Mouse (Mus musculus) heart, postnatal 0 days (tissue): ENCODE measurements around the gene Rdh14. TPM values are rescaled to one million over a fixed set of nuclear protein-coding genes. Genes with fewer than 3 reads are reported as not detected.
A peak's percentile ranks its signal among the peaks of the same experiment; 100 is the strongest.

Source experiments
- ATAC-seq: fragments of 200-750 bp; cut with Nextera tagmentation; 2 replicates; pipeline ENCODE4 v1.8.0; 2017; ENCODE audit warnings: low read depth, moderate number of reproducible peaks, moderate library complexity; ENCODE audit not compliant: insufficient read depth
- DNase-seq: peaks from one replicate; pipeline ENCODE4 v3.0.0-alpha.2; 2016; ENCODE audit warnings: low spot score
- H3K27ac ChIP-seq: fragments of 300-500 bp; sonication (generic); 2 replicates; pipeline ENCODE4 v1.5.1; 2014; ENCODE audit warnings: low read depth, mild to moderate bottlenecking
- H3K27me3 ChIP-seq: fragments of 300-500 bp; sonication (generic); 2 replicates; pipeline ENCODE4 v1.6.1; 2014; ENCODE audit warnings: low read length, mixed read lengths; ENCODE audit not compliant: control insufficient read depth, insufficient read depth
- H3K36me3 ChIP-seq: fragments of 300-500 bp; sonication (generic); replicated peaks from 2 replicates; pipeline ENCODE4 v1.6.1; 2014; ENCODE audit warnings: low read length, mixed read lengths; ENCODE audit not compliant: control insufficient read depth, insufficient read depth
- H3K4me1 ChIP-seq: fragments of 300-500 bp; sonication (generic); 2 replicates; pipeline ENCODE4 v1.6.1; 2014; ENCODE audit warnings: antibody characterized with exemption; ENCODE audit not compliant: control insufficient read depth, insufficient read depth
- H3K4me2 ChIP-seq: fragments of 300-500 bp; sonication (generic); 2 replicates; pipeline ENCODE4 v1.6.1; 2014; ENCODE audit warnings: low read depth, mild to moderate bottlenecking, low read length, moderate library complexity
- H3K4me3 ChIP-seq: fragments of 300-500 bp; sonication (generic); 2 replicates; pipeline ENCODE4 v1.5.1; 2014; ENCODE audit warnings: low read depth, low read length
- H3K9ac ChIP-seq: fragments of 300-500 bp; sonication (generic); replicated peaks from 2 replicates; pipeline ENCODE4 v1.6.1; 2014; ENCODE audit warnings: low read depth, low read length, mixed read lengths
- H3K9me3 ChIP-seq: fragments of 300-500 bp; sonication (generic); replicated peaks from 2 replicates; pipeline ENCODE4 v1.6.1; 2016; ENCODE audit warnings: low read length; ENCODE audit not compliant: control insufficient read depth
- CTCF ChIP-seq: IDR thresholded peaks from 2 replicates; pipeline ENCODE4 v1.5.1; 2016; ENCODE audit warnings: antibody characterized with exemption, control low read depth, low read depth
- EP300 ChIP-seq: IDR thresholded peaks from 2 replicates; pipeline ENCODE4 v1.6.1; 2016; ENCODE audit warnings: antibody characterized with exemption, low read depth
- WGBS: fragments of 180-500 bp; shearing (Covaris S2); extraction: QIAGEN DNeasy Blood & Tissue Kit; methylation state at CpG from one replicate; pipeline ENCODE4 v1.1.7; 2014; 5-methylcytosine and 5-hydroxymethylcytosine counted together
- polyA plus RNA-seq: library from polyadenylated mRNA; unstranded; fragments of >200 nt; fragmentation: Nextera tagmentation; extraction: Ambion mirVana; gene quantifications from 2 replicates; pipeline ENCODE4 v1.2.1, GENCODE M21; 2015
- total RNA-seq: library from RNA; depleted of rRNA; stranded (reverse); fragments of >200 nt; gene quantifications from 2 replicates; pipeline ENCODE4 v1.2.3, GENCODE M21; 2014; ENCODE audit warnings: low replicate concordance; rRNA removed

Gene Rdh14
- total RNA-seq = 56.9 and 68.1 TPM in 2 replicates
- 90.7 and 97.2 TPM in 2 replicates for polyA plus RNA-seq

DNA sequence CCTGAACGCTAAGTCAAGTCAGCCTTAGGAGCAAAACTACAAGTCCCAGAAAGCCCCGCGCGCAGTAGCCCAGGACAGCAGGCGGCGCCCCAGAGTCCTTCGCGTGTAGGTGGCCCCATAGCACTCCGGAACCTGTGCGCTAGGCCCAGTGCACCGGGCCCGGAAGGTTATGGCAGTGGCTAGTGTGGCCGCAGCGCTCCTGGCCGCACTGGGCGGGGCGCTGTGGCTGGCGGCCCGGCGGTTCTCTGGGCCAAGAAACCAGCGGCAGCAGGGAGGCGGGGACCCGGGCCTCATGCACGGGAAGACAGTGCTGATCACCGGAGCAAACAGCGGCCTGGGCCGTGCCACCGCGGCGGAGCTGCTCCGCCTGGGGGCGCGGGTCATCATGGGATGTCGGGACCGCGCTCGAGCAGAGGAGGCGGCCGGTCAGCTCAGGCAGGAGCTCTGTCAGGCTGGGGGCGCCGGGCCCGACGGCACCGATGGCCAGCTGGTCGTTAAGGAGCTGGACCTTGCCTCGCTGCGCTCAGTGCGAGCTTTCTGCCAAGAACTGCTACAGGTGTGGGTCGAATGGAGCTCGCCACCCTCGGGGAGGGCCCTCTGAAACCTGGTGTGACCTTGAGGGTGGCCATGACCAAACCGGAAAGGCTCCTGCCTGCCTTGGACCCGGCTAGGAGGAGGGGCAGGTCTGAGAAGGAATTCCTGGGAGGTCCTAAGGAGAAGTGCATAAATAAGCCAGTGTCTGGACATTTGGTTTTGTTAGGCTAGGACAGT lies at the start of gene Rdh14:
Gene Rdh14, plus strand, starts transcription at position 102 of the 771 bp plus-strand sequence.
- Histone ChIP-seq H3K36me3 (peaks cover 10% of the 10 kb centered on the region), H3K4me3 (peak within 1 kb of the TSS; percentile 76), H3K27ac (peak within 1 kb of the TSS; percentile 98), H3K4me1 (peaks cover 12% of the 10 kb centered on the region), H3K27me3 (no peaks in the 10 kb centered on the region), H3K9me3 (no peaks in the 10 kb centered on the region), H3K4me2 (peak within 1 kb of the TSS; percentile 62), H3K9ac (peak within 1 kb of the TSS; percentile 93)
- peak; percentile 96 for ATAC-seq
- TF ChIP-seq CTCF = peak; percentile 70
- peak; percentile 78; the same call in 1 of the 2 replicates for TF ChIP-seq EP300
- DNase-seq = peak; percentile 96
- under 1% methylated on average over 53 of the region's 53 CpGs for WGBS

DNA sequence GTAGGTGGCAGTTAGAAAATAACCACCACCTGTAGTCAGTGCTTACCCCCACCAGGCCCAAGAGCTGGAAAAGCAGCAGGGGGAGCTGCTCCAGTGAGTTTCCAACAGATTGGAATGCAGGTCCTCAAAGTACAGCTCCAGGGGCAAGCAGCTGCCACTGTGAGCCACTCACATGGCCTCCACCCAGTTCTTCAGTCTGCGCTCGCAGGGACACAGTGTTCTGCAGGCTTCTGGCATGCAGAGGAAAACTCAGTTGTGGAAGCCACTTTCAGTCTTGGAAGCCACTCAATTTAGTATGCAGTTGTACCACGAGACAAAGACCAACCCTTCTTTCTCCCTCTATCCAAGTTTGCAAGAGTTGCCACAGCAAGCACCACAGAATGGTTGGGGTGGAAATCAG lies 39.9 kb upstream of the Rdh14 start:
- Histone ChIP-seq H3K27me3 (no peaks in the 10 kb centered on the region), H3K4me3 (no peak overlapping the region), H3K4me1 (no peaks in the 10 kb centered on the region), H3K27ac (no peak overlapping the region), H3K9me3 (no peaks in the 10 kb centered on the region), H3K9ac (no peak overlapping the region), H3K36me3 (no peaks in the 10 kb centered on the region), H3K4me2 (no peak overlapping the region)
- WGBS = 47% methylated on average over 3 of the region's 3 CpGs
- DNase-seq (peak; percentile 5), ATAC-seq (peak; percentile 24; the same call in 1 of the 2 replicates)
- TF ChIP-seq EP300 (no peak), CTCF (peak; percentile 18)

DNA sequence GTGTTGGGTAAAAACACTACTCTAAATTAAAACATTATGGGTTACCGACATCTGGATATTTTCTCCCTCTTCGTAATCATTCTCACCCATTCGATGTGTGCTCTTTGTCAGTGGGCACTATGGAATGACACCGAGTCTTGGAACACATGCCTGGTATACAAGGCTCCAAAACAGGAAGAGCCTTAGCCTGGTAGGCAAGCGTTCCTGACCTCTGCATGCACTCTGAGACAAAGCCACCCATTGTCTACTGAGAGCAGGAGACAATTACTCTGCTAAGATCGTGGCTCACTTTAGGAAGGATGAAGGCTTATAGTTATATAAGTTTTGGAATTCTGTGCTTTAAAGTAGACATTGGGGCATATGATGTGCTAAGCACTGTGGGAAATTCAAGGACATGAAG lies 32.8 kb upstream of the Rdh14 start:
- Histone ChIP-seq H3K4me1 (no peaks in the 10 kb centered on the region), H3K27ac (no peak overlapping the region), H3K36me3 (no peaks in the 10 kb centered on the region), H3K27me3 (no peaks in the 10 kb centered on the region), H3K9me3 (no peaks in the 10 kb centered on the region), H3K9ac (no peak overlapping the region), H3K4me2 (no peak overlapping the region), H3K4me3 (no peak overlapping the region)
- no peak for DNase-seq
- 57% methylated on average over 6 of the region's 6 CpGs for WGBS
- ATAC-seq = no peak
- TF ChIP-seq EP300 = no peak

DNA sequence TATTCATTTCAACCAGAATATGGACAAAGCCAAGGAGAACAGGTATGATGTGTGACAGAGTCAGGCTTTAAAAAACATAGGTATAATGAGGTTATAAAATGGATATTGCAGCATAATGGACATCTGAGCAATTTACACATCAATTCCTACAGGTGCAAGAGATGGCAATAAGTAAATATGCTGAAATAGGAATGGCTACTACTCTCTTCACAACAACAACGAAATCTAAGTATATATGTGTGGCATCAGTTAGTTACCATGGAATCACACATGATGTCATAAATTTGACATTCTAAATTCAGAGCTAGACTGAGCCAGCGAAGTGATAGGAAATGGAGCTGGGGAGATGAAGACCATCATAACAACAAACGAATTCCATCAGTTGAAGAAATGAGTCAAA lies 20.9 kb upstream of the Rdh14 start, which contains the start of gene Nt5c1b:
Gene Nt5c1b, plus strand, starts transcription at position 301 of the 400 bp plus-strand sequence.
- TF ChIP-seq CTCF (no peak), EP300 (no peak)
- no peaks in the 10 kb centered on the region for H3K36me3 ChIP-seq
- H3K4me1 ChIP-seq = no peaks in the 10 kb centered on the region
- H3K27ac ChIP-seq = no peak within 1 kb of the TSS
- no peak within 1 kb of the TSS for H3K4me2 ChIP-seq
- H3K9ac ChIP-seq = no peak within 1 kb of the TSS
- no peak within 1 kb of the TSS for H3K4me3 ChIP-seq
- no peaks in the 10 kb centered on the region for H3K27me3 ChIP-seq
- ATAC-seq = no peak
- 60% methylated on average over 3 of the region's 3 CpGs for WGBS
- no peaks in the 10 kb centered on the region for H3K9me3 ChIP-seq
- no peak for DNase-seq

DNA sequence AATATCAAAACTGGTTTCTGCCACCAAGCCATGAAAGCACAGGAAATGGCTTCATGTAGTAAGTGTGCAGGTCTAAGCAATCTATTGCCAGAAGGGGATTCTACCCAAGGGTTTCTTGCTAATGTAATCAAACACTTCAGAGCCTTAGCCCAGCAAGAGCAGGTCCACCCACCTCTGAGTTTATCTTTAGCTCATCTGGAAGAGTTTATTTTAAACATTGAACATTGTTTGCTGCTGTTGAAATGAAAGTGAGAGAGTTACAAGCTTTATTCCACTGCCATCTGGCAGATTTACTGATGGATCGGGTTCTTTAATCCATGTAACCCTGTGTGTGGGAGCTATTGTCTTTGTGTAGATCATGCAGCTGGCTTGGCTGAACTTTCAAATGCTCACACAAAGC lies 10.2 kb downstream of the Rdh14 start:
- no peaks in the 10 kb centered on the region for H3K27me3 ChIP-seq
- ATAC-seq = no peak
- no peak overlapping the region for H3K9ac ChIP-seq
- H3K4me2 ChIP-seq = no peak overlapping the region
- DNase-seq = no peak
- H3K9me3 ChIP-seq = no peaks in the 10 kb centered on the region
- no peaks in the 10 kb centered on the region for H3K4me1 ChIP-seq
- 78% methylated on average over 1 of the region's 1 CpGs for WGBS
- H3K36me3 ChIP-seq = 0 out of 2 replicates have a peak, but pooled peaks cover 4% of the 10 kb centered on the region
- H3K27ac ChIP-seq = no peak overlapping the region
- no peak overlapping the region for H3K4me3 ChIP-seq
- TF ChIP-seq EP300 (no peak), CTCF (no peak)
